Mouse (Mus musculus): ENCODE results near the gene Abcb11. TPM values are rescaled to one million over a fixed set of nuclear protein-coding genes. Genes with fewer than 3 reads are reported as not detected.
"Not testable (repeated sequence)": the region's sequence is repeated elsewhere in the genome, so short reads cannot be mapped to it uniquely, and the experiment has no call there.

Abcb11 gene
- polyA plus RNA-seq, 2 experiments: not detected

DNA sequence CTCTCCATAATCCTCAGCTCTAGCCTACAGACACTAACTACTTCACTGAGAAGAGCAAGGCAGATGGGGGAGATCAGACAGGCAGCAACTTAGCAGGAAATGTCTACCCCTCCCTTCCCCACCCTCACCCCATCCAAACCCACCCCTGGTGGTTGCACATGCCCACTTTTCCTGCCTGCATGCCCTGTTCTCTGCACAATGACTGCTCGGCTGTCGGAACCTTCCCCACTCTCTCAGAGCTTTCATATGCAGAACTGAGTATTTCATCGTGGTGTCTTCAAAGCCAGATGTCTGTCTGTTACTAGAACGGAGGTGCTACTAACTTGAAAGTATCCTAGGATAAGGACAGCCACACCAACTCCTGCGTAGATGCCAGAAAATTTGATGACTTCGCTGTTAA is 34.3 kb downstream of the Abcb11 start:
- Histone ChIP-seq H3K4me3 (replicated peaks; ENCODE audit: low read length) (no peak overlapping the region), H3K27me3 (ENCODE audit: control insufficient read depth, insufficient read depth, low read length) (no peaks in the 10 kb centered on the region), H3K4me1 (ENCODE audit: control insufficient read depth, insufficient read depth, low read length) (no peaks in the 10 kb centered on the region), H3K27ac (replicated peaks; ENCODE audit: low read depth, low read length) (no peak overlapping the region), H3K36me3 (ENCODE audit: control insufficient read depth, insufficient read depth, low read length) (no peaks in the 10 kb centered on the region), H3K9ac (ENCODE audit: low read depth, low read length, severe bottlenecking) (no peak overlapping the region), H3K9me3 (ENCODE audit: control insufficient read depth, low read length) (no peaks in the 10 kb centered on the region), H3K4me2 (replicated peaks; ENCODE audit: low read depth, low read length, severe bottlenecking) (no peak overlapping the region)
- no peak for TF ChIP-seq POLR2A (IDR thresholded peaks at IDR 0.05; ENCODE audit: borderline replicate concordance, extremely low read depth, insufficient read depth, insufficient read length)
- DNase-seq (ENCODE audit: low spot score): no peak
- WGBS: 60% methylated on average over 6 of the region's 6 CpGs
- ATAC-seq (ENCODE audit: low FRiP score, low read depth): no peak

DNA sequence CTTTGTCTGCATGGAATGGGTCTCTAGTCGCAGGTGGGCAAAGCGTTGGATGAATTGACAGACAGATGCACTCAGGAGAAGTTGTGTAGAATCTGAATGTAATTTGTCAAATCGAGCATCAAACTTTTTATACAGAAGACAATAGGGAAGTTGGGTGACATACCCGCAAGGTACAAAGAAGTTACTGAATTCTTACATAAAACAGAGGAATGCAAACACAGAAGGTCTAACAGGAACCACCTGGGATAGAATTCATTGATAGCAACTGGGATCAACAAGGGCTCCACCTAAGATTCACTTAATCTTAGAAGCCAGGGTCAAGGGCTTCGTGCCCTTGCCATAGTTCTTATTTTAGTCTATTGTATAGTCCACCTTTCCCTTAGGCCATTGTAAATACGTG is 41.8 kb downstream of the Abcb11 start:
- H3K4me2 ChIP-seq (replicated peaks; ENCODE audit: low read depth, low read length, severe bottlenecking); ATAC-seq (ENCODE audit: low FRiP score, low read depth); H3K4me3 ChIP-seq (replicated peaks; ENCODE audit: low read length); DNase-seq (ENCODE audit: low spot score); H3K9me3 ChIP-seq (ENCODE audit: control insufficient read depth, low read length); H3K27me3 ChIP-seq (ENCODE audit: control insufficient read depth, insufficient read depth, low read length); H3K4me1 ChIP-seq (ENCODE audit: control insufficient read depth, insufficient read depth, low read length); H3K27ac ChIP-seq (replicated peaks; ENCODE audit: low read depth, low read length); H3K9ac ChIP-seq (ENCODE audit: low read depth, low read length, severe bottlenecking); H3K36me3 ChIP-seq (ENCODE audit: control insufficient read depth, insufficient read depth, low read length): not testable (repeated sequence)
- 92% methylated on average over 5 of the region's 6 CpGs for WGBS

DNA sequence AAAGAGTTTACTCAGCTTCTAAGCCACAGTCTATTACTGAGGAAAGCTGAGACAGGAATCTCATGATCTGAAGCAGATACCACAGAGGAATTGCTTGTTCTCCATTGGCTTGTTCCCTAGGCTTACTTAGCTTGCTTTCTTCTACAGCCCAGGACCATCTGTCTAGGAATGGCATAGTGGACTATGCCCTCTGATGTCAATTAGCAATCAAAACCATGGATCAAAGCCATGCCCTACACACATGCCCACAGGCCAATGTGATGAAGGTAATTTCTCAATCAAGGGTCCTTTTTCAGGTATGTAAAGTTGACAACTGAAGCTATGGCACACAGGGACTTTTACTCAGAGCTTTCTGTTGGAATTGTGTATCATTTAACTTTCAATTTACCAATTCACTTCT is 47.9 kb downstream of the Abcb11 start:
- ATAC-seq (ENCODE audit: low FRiP score, low read depth): no peak
- Histone ChIP-seq H3K4me2 (replicated peaks; ENCODE audit: low read depth, low read length, severe bottlenecking) (no peak overlapping the region), H3K9me3 (ENCODE audit: control insufficient read depth, low read length) (no peaks in the 10 kb centered on the region), H3K9ac (ENCODE audit: low read depth, low read length, severe bottlenecking) (no peak overlapping the region), H3K27me3 (ENCODE audit: control insufficient read depth, insufficient read depth, low read length) (no peaks in the 10 kb centered on the region), H3K36me3 (ENCODE audit: control insufficient read depth, insufficient read depth, low read length) (no peaks in the 10 kb centered on the region), H3K4me3 (replicated peaks; ENCODE audit: low read length) (no peak overlapping the region), H3K27ac (replicated peaks; ENCODE audit: low read depth, low read length) (no peak overlapping the region), H3K4me1 (ENCODE audit: control insufficient read depth, insufficient read depth, low read length) (no peaks in the 10 kb centered on the region)
- DNase-seq (ENCODE audit: low spot score): no peak
- TF ChIP-seq POLR2A (IDR thresholded peaks at IDR 0.05; ENCODE audit: borderline replicate concordance, extremely low read depth, insufficient read depth, insufficient read length): no peak

DNA sequence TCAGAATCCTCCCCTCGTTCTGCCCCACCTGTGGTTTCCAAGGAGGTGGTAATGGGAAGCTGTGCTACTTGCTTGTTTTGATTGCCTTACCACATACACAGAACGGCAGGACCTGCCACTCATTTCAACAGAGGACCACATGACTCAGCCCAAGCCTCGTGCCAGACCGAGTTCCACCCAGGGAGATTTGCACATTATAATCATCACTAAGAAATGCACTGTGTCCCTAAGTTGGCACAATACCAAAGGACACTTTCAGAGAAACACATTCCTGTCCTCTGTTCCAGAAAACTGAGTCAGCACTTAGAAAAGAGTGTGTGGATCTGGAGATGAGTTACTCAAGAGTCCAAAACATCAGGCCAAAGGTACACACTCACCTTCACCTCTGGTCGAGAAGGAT is 53.4 kb downstream of the Abcb11 start:
- Histone ChIP-seq H3K9me3 (ENCODE audit: control insufficient read depth, low read length) (no peaks in the 10 kb centered on the region), H3K27me3 (ENCODE audit: control insufficient read depth, insufficient read depth, low read length) (no peaks in the 10 kb centered on the region), H3K27ac (replicated peaks; ENCODE audit: low read depth, low read length) (no peak overlapping the region), H3K9ac (ENCODE audit: low read depth, low read length, severe bottlenecking) (no peak overlapping the region), H3K4me1 (ENCODE audit: control insufficient read depth, insufficient read depth, low read length) (no peaks in the 10 kb centered on the region), H3K4me2 (replicated peaks; ENCODE audit: low read depth, low read length, severe bottlenecking) (no peak overlapping the region), H3K36me3 (ENCODE audit: control insufficient read depth, insufficient read depth, low read length) (no peaks in the 10 kb centered on the region), H3K4me3 (replicated peaks; ENCODE audit: low read length) (no peak overlapping the region)
- WGBS: 65% methylated on average over 5 of the region's 5 CpGs
- no peak for ATAC-seq (ENCODE audit: low FRiP score, low read depth)
- TF ChIP-seq POLR2A (IDR thresholded peaks at IDR 0.05; ENCODE audit: borderline replicate concordance, extremely low read depth, insufficient read depth, insufficient read length): no peak
- DNase-seq (ENCODE audit: low spot score): no peak

DNA sequence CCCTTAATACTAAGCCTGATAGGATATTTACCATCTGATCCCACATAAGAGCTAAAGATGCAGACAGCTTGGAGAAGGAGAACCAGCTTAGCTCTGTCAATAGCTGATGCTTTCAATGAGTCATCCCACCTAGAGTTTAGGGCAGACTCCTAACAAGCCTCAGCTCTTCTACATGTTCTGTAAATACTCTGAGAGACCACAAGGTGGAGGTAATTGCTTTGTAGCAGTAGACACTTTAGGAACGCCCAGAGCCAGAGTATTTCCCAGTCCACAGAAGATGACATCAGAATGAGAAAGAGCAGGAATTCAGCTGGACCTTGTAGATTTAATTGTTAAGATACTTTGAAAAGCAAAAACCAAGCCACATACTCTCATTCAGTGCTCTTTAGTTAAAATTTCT is 66.5 kb downstream of the Abcb11 start:
- TF ChIP-seq POLR2A (IDR thresholded peaks at IDR 0.05; ENCODE audit: borderline replicate concordance, extremely low read depth, insufficient read depth, insufficient read length): no peak
- Histone ChIP-seq H3K27me3 (ENCODE audit: control insufficient read depth, insufficient read depth, low read length) (no peaks in the 10 kb centered on the region), H3K27ac (replicated peaks; ENCODE audit: low read depth, low read length) (no peak overlapping the region), H3K4me3 (replicated peaks; ENCODE audit: low read length) (no peak overlapping the region), H3K4me2 (replicated peaks; ENCODE audit: low read depth, low read length, severe bottlenecking) (no peak overlapping the region), H3K9me3 (ENCODE audit: control insufficient read depth, low read length) (no peaks in the 10 kb centered on the region), H3K4me1 (ENCODE audit: control insufficient read depth, insufficient read depth, low read length) (no peaks in the 10 kb centered on the region), H3K36me3 (ENCODE audit: control insufficient read depth, insufficient read depth, low read length) (no peaks in the 10 kb centered on the region), H3K9ac (ENCODE audit: low read depth, low read length, severe bottlenecking) (no peak overlapping the region)
- WGBS: 10% methylated on average over 1 of the region's 1 CpGs
- DNase-seq (ENCODE audit: low spot score): peak; percentile 79
- ATAC-seq (ENCODE audit: low FRiP score, low read depth): peak; percentile 65; the same call in 1 of the 2 replicates

DNA sequence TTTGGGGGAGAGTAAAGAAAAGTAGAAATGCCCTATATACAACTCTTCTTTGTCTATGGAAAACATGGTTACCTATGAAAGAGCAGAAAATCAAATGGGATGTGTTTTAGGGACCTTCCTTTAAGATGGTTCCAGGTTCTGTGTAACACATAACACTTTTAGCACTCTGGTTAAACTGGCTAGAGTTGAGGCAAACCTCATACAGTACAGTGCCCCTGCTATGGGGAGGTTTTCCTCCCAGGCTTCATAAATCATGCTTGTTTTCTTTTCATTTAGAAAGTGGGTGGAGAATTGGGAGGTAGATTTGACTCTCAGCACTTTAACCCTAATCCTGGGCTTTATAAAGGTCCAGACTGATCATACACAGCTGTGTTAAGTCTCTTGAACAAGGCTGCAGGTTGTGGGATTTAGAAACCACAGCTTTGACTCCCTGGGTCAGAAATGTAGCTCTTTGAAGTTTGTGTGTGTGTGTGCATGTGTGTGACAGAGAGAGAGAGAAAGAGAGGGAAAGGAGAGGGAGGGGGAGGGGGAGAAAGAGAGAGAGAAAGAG is 78.3 kb downstream of the Abcb11 start:
- no peak overlapping the region for H3K27ac ChIP-seq (replicated peaks; ENCODE audit: low read depth, low read length)
- no peak overlapping the region for H3K4me3 ChIP-seq (replicated peaks; ENCODE audit: low read length)
- no peaks in the 10 kb centered on the region for H3K9me3 ChIP-seq (ENCODE audit: control insufficient read depth, low read length)
- DNase-seq (ENCODE audit: low spot score): no peak
- no peaks in the 10 kb centered on the region for H3K27me3 ChIP-seq (ENCODE audit: control insufficient read depth, insufficient read depth, low read length)
- no peak overlapping the region for H3K9ac ChIP-seq (ENCODE audit: low read depth, low read length, severe bottlenecking)
- no peak overlapping the region for H3K4me2 ChIP-seq (replicated peaks; ENCODE audit: low read depth, low read length, severe bottlenecking)
- ATAC-seq (ENCODE audit: low FRiP score, low read depth): no peak
- TF ChIP-seq POLR2A (IDR thresholded peaks at IDR 0.05; ENCODE audit: borderline replicate concordance, extremely low read depth, insufficient read depth, insufficient read length): no peak
- H3K4me1 ChIP-seq (ENCODE audit: control insufficient read depth, insufficient read depth, low read length): no peaks in the 10 kb centered on the region
- H3K36me3 ChIP-seq (ENCODE audit: control insufficient read depth, insufficient read depth, low read length): no peaks in the 10 kb centered on the region

Measured in limb, embryonic 14.5 days (tissue).